Mouse (Mus musculus): ENCODE data around the gene Psmb5. TPM values are rescaled to one million over a fixed set of nuclear protein-coding genes. Genes with fewer than 3 reads are reported as not detected.
"Not testable (repeated sequence)": the region's sequence is repeated elsewhere in the genome, so short reads cannot be mapped to it uniquely, and the experiment has no call there.

The Psmb5 gene
- polyA plus RNA-seq, 3 experiments from 2014 or later, result 131 to 214 (median 136) TPM

GRCm38 (mm10) chr14:54630583-54631239 lies 12.9 kb upstream of the Psmb5 start:
- ATAC-seq, result no peak

- ATAC-seq, result no peak
Observed at GRCm38 (mm10) chr14:54629797-54630196, 12.0 kb upstream of the Psmb5 start.

GRCm38 (mm10) chr14:54628103-54628502 lies 10.3 kb upstream of the Psmb5 start:
- no peak for ATAC-seq

- ATAC-seq, result no peak
Observed at GRCm38 (mm10) chr14:54624976-54625375, 7.2 kb upstream of the Psmb5 start.

GRCm38 (mm10) chr14:54623334-54623733 lies 5.5 kb upstream of the Psmb5 start:
- ATAC-seq, result no peak

- no peak for ATAC-seq
Observed at GRCm38 (mm10) chr14:54621133-54621532, 3.3 kb upstream of the Psmb5 start, which contains the start of gene Psmb11. TSS of gene Psmb11 (plus strand) at chr14:54621433.

- peak; percentile 61 for ATAC-seq
Observed at GRCm38 (mm10) chr14:54617152-54617896, 498 bp downstream of the Psmb5 start.

GRCm38 (mm10) chr14:54616226-54616825 lies 1.5 kb downstream of the Psmb5 start:
- no peak for ATAC-seq

GRCm38 (mm10) chr14:54614130-54614529 lies 3.7 kb downstream of the Psmb5 start:
- ATAC-seq, result not testable (repeated sequence)

GRCm38 (mm10) chr14:54610648-54611047 lies 7.2 kb downstream of the Psmb5 start:
- ATAC-seq, result no peak

- peak; percentile 35 for ATAC-seq
Observed at GRCm38 (mm10) chr14:54609962-54610361, 7.9 kb downstream of the Psmb5 start.

- ATAC-seq, result no peak
Observed at GRCm38 (mm10) chr14:54609245-54609644, 8.6 kb downstream of the Psmb5 start.

- no peak for ATAC-seq
Observed at GRCm38 (mm10) chr14:54607226-54607625, 10.6 kb downstream of the Psmb5 start.

- ATAC-seq, result peak; percentile 32
Observed at GRCm38 (mm10) chr14:54605752-54606321, 12.0 kb downstream of the Psmb5 start, which contains the start of gene 4931414P19Rik. TSS of gene 4931414P19Rik (minus strand) at chr14:54605993.

GRCm38 (mm10) chr14:54603686-54604085 lies 14.1 kb downstream of the Psmb5 start:
- no peak for ATAC-seq

- ATAC-seq, result peak; percentile 99
Observed at GRCm38 (mm10) chr14:54603038-54603654, 14.7 kb downstream of the Psmb5 start.

- ATAC-seq, result no peak
Observed at GRCm38 (mm10) chr14:54602613-54603012, 15.2 kb downstream of the Psmb5 start.

GRCm38 (mm10) chr14:54601601-54602000 lies 16.2 kb downstream of the Psmb5 start:
- no peak for ATAC-seq

GRCm38 (mm10) chr14:54597084-54597483 lies 20.7 kb downstream of the Psmb5 start:
- ATAC-seq, result no peak

GRCm38 (mm10) chr14:54594631-54595414 lies 23.0 kb downstream of the Psmb5 start:
- no peak for ATAC-seq

GRCm38 (mm10) chr14:54594055-54594454 lies 23.8 kb downstream of the Psmb5 start:
- no peak for ATAC-seq

Measured in inflammation-experienced regulatory T-cells, adult 6 months (primary cell).